Mouse (Mus musculus) right cerebral cortex, postnatal 25 days (tissue): ENCODE measurements around the gene Ovch2.

Source experiments
- DNase-seq: peaks from one replicate; pipeline ENCODE4 v3.0.0; 2022

Gene Ovch2

DNA sequence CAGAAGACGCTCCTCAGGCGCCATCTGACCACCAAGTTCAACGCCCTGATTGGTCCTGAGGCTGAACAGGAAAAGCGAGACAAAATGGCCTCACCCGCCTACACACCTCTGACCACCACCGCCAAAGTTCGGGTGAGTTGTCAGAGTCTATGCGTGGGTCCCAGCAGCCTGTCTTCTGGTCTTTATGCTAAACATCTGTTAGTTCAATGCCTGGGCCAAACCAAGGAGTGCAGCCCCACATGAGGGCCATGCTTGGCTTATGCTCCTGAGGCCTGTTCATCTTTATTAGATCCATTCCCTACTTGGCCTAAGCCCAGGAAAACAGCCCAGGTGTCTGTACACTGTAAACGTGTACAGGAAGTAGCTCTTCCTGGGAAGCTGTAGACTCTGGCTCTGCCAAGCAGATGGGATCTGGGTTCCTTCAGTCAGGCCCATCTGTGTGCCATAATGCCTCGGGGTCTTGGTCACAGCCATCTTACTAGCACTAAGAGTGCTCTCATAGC is 58.0 kb downstream of the Ovch2 start:
- no peak for DNase-seq

DNA sequence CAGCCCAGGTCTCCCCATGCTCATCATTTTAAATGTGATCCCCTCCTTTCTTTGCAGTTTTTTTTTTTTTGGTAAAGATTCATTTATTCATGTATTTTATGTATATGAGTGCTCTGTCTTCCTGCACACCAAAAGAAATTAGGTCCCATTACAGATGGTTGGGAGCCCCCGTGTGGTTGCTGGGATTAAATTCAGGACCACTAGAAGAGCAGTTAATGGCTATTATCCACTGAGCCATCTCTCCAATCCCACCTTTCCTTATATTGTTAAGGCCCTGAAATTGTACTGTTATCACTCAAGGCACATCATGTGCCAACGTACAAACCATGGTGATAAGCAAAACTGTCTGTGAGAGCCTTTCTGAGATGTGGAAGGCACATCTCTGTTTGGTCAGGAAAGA is 62.3 kb downstream of the Ovch2 start:
- no peak for DNase-seq

DNA sequence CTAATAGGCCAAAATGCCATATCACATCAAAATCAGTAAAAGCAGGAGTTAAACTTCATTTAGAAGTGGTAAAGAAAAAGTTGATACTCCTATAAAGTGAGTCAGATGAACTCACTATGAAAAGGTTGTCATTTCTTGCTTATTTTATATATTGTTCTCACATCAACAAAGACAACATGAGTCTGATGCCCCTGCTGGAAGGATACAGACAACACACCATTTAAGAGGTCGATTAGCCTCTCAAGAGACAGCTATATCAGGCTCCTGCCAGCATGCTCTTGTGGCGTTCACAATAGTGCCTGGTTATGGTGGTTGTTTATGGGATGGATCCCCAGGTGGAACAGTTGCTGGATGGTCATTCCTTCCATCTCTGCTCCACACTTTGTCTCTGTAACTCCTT is 67.8 kb downstream of the Ovch2 start:
- no peak for DNase-seq
